Mouse (Mus musculus) adrenal gland, postnatal 4 days (tissue): ENCODE data around the gene Pon1. TPM values are rescaled to one million over a fixed set of nuclear protein-coding genes. Genes with fewer than 3 reads are reported as not detected.
"Not testable (repeated sequence)": the region's sequence is repeated elsewhere in the genome, so short reads cannot be mapped to it uniquely, and the experiment has no call there.

Experiments
- DNase-seq, 2 experiments: peaks; one replicate each; pipeline ENCODE4 v3.0.0; 2021 to 2022; ENCODE audit warnings: low spot score in 2 of 2, mixed read lengths in 2 of 2
- long read RNA-seq, 2 experiments: library from polyadenylated mRNA; stranded (forward); transcript quantifications; one replicate each; pipeline ENCODE4 v2.0.0; 2021
- total RNA-seq, 2 experiments: library from RNA; stranded (reverse); gene quantifications; 2 replicates each; pipeline ENCODE4 v1.2.3; 2021

The Pon1 gene
- total RNA-seq = 10 to 100 TPM in 1 of 2 experiments, 1 to 10 TPM in 1; 1.7 to 35.3 TPM
- long read RNA-seq, experiment 1, transcript Pon1-201 (9 exons, 1,513 nt) = major isoform, 31 of 32 reads
- long read RNA-seq, experiment 1, partial matches to known transcripts = 0 of 32 reads
- long read RNA-seq, experiment 1, other reads (novel, unspliced or antisense) = 1 of 32 reads
- long read RNA-seq, experiment 2 = 0 reads

DNA sequence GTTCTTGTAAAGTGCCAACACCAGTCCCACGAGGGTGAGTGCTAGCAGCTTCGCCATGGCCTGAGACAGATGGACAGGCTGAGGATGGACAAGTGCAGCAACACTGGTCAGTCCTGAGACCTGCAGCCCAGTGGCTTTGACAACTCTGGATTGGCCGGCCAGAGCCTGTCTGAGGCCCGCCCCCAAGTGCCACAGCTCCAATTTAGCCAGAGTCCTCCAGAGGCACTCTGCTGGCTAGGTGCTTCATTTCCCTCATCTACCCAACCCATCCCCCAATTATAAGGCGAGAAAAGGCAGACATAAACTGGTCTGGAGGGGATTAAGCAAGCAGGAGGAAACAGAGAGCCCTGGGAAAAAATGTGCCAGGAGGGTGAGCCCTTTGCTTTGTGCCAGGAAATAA, at the start of gene Pon1:
Gene Pon1 (minus strand): TSS at position 254 of the 400 bp plus-strand sequence.
- no peak for DNase-seq

DNA sequence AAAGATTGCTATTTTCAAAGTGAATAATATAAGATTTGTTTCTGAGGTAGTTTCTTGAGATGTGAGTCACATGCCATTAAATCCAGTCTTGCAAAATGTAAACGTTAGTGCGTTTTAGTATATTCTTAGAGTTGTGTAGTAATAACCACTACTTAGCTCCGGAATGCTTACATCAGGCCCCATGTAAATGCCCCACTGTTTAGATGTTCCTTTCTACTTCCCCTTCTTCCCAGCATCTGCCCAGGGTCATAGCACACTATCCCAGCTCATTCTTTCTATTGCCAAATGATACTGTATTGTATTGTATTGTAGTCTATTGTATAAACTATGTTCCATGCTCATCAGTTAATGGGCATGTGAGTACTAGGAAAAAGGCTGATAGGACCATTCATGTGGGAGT, 45.1 kb upstream of the Pon1 start:
- DNase-seq = no peak

- DNase-seq = no peak
These were observed 43.8 kb upstream of the Pon1 start for GRCm38 (mm10) chr6:5237510-5237909.

DNA sequence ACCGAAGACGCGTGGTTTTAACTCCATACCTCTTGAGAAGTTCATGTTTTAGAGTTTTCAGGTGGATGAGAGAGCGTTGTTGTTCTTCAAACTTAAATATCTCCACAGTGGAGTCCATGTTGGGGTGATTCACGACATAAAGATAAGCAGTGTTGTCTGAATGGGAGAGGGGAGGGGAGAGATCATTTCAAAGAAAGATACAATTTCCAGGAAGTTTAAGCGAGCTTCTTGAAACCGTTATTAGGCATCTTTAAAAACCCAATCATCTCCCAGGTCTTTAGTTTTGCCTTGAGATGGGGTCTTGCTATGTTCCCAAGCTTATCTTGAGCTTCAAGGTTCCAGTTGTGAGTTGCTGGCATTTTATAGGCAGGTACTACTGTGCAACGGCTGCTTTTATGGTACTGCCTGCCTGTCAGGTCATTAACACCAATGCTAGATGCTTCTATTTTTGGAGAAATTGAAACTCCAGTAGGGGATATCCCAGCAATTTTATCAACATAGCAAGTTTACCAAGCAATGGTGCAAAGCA, 43.2 kb upstream of the Pon1 start:
- no peak for DNase-seq

DNA sequence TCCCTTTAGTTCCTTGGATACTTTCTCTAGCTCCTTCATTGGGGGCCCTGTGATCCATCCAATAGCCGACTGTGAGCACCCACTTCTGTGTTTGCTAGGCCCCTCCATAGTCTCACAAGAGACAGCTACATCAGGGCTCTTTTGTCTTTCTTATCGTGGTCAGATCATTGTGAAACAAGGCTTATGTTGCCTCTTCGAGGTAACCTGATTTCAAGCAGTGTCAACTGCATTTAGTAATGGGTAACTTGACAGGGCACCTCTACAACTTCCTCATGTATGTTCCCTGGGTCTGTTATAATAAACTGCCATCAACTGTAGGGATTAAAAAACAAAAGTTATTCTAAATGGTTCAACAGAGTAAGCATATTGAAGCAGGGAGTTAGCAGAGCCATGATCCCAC, 40.8 kb upstream of the Pon1 start:
- DNase-seq = no peak

DNA sequence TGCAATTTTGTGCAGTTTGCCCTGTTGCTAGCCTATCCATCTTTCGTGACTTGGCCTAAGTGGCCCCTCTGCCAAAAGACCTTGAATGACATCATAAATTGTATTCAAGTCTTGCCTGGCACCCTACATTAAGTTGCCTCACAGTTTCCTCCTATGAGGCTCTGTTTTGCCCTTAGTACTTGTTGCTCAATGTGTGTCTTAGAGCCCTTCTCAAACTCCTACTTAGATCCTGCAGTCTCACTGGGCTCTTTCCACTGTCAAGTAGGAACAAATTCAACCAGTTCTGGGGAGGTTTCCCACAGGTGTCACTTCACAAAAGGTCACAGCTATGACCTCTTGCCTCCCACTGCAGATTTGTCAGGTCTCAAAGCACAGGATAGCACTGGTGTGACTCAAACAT, 40.1 kb upstream of the Pon1 start:
- DNase-seq = no peak

DNA sequence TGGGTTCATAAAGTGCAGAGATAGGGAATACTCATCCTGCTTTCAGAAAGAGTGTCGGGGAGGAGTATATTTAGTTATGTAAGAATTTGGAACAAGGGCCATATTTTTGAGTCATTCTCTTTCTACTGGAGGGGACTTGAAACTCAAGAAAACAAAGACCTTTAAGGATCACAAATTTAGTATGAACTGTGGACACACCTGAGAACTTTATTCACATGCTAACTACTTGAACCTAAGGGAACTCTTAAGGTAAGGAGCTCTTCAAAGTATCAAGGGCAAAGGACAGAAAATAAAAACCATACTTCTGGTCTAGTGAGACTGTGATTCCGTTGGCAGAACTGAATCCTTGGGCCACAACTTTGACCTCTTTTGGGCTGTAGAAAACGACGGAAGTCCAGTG, 38.3 kb upstream of the Pon1 start:
- DNase-seq = no peak

DNA sequence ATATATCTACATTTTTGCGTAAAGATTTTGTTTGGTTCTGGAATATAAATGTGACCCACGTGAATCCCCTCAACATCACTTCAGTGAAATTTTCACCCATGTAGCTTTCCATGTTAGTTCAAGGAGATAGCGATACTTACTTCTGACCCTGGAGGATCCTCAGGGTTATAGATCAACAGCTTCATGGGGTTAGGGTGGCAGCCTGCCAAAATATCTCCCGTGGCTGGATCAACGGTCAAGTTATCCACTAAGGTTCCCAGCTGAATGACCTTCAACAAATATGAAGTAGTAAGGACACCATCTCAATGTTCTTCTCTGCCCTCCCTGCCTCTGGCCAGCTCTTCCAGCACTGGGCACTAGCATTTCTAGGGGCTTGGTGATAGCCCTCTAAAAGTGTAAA, 36.5 kb upstream of the Pon1 start:
- no peak for DNase-seq

GRCm38 (mm10) chr6:5223551-5223950, 29.8 kb upstream of the Pon1 start:
- not testable (repeated sequence) for DNase-seq

DNA sequence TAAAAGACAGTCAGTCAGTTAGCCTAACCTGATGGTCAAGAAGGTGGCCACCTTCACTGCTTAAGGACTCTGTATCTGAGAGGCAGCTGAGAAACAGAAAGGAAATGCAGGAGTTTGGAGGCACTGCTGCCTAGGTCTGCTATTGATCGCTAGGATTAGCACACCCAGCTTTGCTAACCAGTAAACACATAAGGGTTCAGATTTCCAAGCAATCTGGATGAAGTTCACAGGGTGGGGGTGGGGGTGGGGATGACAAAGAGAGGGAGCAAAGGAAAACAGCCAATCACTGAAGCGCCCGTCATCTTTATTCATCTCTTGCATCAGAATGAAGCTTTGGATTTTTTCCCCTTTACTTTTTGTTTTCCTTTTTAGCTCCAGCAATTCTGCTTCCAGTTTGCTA, 28.3 kb upstream of the Pon1 start:
- DNase-seq = no peak

- no peak for DNase-seq
These were observed 24.4 kb upstream of the Pon1 start for GRCm38 (mm10) chr6:5218190-5218589.

- DNase-seq = no peak
These were observed 14.1 kb upstream of the Pon1 start for GRCm38 (mm10) chr6:5207817-5208216.

GRCm38 (mm10) chr6:5199916-5200315, 6.2 kb upstream of the Pon1 start:
- no peak for DNase-seq

- DNase-seq = no peak
These were observed 5.7 kb upstream of the Pon1 start for GRCm38 (mm10) chr6:5199376-5199905.

DNA sequence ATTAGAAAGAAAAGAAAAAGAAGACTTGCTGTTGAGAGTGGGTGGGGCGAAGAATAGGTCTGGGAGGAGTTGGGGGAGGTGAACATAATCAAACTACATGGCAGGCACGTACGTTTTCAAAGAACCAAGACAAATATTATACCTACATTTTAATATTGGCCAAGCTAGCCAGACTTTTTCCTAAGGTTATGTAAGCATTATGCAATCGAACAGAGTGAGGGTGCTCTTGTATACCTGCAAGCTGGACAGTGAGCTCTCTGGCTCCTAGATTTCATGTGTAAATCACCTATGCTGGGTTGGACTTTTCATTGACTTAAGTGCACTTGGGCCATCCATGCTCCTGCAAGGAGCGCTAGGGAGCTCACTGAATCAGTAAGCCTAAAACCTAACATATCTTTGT, 4.8 kb upstream of the Pon1 start:
- no peak for DNase-seq

DNA sequence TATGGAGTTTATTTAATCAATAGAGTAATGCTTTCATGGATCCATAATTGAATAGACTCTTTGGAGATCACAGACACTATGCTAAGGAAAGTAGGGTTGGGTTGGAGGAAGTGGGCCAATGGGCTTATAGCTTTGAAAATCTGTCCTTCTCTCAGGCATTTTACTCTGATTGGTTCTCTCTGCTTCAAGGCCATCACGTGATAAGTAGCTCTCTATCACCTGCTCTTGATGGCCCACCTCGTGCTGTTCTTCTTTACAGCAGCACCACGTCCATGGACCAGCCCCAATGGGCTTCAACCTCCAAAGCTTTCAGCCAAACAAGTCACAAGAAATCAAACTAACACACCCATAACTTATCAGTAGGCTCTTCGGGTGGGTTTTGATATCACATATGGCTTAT, 3.0 kb downstream of the Pon1 start:
- DNase-seq = no peak

DNA sequence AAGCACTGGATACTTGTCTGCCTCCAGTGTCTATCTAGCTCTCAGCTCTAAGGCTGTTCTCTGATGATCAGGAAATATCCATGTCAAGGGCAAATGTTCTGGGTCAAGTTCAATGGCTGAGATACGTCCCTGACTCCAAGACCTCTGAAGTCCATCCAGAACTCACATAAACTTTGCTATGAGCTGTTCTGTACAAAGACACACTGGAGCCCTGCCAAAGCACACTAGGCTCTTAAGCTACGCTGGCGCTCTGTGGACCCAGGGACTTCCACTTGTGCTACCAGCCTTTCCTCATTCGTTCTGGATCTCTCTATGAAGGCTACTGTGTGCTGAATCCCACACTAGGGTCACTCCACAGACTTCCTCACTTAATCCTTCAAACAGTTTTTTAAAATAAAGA, 4.2 kb downstream of the Pon1 start:
- peak; percentile 5 to 18 for DNase-seq

GRCm38 (mm10) chr6:5188938-5189337, 4.8 kb downstream of the Pon1 start:
- no peak for DNase-seq

DNA sequence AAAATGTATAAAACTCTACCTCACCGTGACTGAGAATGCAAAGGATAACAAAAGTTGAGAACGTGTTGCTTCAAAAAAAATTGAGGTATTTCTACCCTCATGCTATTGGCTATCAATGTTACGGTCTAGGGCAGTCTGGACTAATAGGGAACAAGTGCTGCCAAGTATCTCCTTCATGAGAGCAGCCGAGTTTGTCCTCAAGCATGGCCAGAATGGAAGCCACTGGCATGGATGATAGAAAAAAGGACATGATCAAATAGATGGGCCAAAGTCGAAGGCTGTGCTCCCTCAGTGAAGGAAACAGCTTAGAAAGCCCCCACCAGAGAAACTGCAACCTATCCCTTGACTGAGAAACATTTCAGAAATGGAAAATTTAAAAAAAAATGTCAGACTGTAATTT, 5.7 kb downstream of the Pon1 start:
- DNase-seq = no peak

GRCm38 (mm10) chr6:5187586-5187985, 6.2 kb downstream of the Pon1 start:
- no peak for DNase-seq

DNA sequence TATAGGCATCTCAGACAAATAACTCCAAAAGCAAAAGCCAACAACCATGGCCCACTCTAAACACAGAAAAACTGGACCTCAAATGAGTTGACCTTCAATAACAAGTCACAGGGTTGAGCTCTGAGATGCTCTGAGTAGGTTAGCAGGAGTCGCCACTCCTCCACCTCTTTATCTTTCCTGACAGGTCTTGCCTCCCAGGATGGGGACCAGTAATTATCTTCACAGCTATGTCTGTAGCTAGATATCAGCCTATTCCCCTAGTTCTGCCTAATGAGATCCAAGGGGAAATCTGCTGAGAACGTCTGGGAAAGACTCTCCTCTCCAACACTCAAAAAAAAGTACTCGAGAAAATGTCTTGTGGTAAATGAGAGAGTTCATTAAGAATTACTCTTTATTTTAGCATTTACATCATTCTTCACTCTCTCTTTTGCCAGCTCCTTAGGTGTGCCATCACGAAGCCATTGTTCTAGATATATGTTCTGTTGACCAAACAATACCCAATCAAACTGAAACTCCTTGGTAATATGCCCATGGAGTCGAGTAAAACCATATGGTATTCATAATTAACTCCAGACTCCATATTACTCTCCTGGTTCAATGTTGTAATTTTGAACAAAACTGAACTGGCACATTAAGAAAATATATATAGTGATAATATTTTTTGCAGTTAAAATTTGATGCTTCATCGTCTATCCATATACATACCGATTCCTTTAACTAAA, 7.4 kb downstream of the Pon1 start:
- DNase-seq = no peak

DNA sequence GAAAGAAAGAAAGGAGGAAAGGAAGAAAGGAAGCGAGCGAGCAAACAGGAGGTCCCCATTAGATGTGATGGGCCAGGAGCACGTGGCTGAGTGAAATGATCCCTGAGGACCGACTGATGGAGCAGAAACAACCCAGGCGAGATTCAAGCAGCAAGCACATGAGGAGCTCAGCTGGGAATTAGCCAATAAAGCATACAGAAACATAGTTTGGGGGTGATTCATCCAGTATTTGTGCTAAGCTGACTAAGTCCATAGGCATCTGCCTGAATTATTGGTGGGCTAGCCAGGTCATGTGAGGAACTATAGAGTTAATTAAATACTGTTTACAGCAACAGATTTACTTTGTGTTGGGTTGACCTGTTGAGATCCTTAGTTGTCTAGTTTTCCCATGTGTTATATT, 13.1 kb downstream of the Pon1 start:
- DNase-seq = no peak

DNA sequence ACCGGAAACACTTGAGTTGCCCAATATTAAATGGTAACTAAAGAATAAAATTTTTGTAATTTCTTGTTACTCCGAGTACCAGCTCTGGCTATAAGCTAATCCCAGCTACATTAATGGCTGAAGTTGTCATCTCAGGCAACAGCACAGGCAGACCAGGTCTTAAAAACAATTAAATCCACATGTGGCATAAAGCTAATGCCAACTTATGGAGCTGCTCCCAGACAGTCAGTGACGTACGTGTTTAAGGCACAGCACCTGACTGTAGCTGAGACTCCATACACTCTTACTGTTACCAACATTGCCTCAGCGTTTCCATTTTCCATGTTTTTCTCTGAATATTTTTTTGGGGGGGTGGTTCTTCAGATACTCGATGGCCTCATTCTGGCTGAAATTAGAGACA, 14.6 kb downstream of the Pon1 start:
- DNase-seq = no peak
